Mouse (Mus musculus) thymus, postnatal 25 days (tissue): ENCODE data around the gene Gm17651.
A peak's percentile ranks its signal among the peaks of the same experiment; 100 is the strongest.

ENCODE experiments used
- DNase-seq: peaks from one replicate; pipeline ENCODE4 v3.0.0; 2022

Gene Gm17651

GRCm38 (mm10) chr3:97674644-97675110, at the start of gene Gm17651:
TSS of gene Gm17651 (minus strand) at chr3:97674694.
- DNase-seq: no peak

GRCm38 (mm10) chr3:97719116-97719515, 44.6 kb upstream of the Gm17651 start:
- no peak for DNase-seq

GRCm38 (mm10) chr3:97715922-97716321, 41.4 kb upstream of the Gm17651 start:
- no peak for DNase-seq

- no peak for DNase-seq
These were observed 36.4 kb upstream of the Gm17651 start for GRCm38 (mm10) chr3:97710881-97711280.

GRCm38 (mm10) chr3:97710134-97710533, 35.6 kb upstream of the Gm17651 start:
- DNase-seq: no peak

- no peak for DNase-seq
These were observed 32.1 kb upstream of the Gm17651 start for GRCm38 (mm10) chr3:97706561-97706960.

GRCm38 (mm10) chr3:97705508-97705907, 31.0 kb upstream of the Gm17651 start:
- DNase-seq: no peak

- no peak for DNase-seq
These were observed 28.1 kb upstream of the Gm17651 start for GRCm38 (mm10) chr3:97702448-97703080.

GRCm38 (mm10) chr3:97701198-97701597, 26.7 kb upstream of the Gm17651 start:
- DNase-seq: no peak

- DNase-seq: no peak
These were observed 24.6 kb upstream of the Gm17651 start for GRCm38 (mm10) chr3:97699061-97699460.

GRCm38 (mm10) chr3:97697291-97697690, 22.8 kb upstream of the Gm17651 start:
- no peak for DNase-seq

- DNase-seq: no peak
These were observed 22.4 kb upstream of the Gm17651 start for GRCm38 (mm10) chr3:97696866-97697265.

- DNase-seq: no peak
These were observed 19.3 kb upstream of the Gm17651 start for GRCm38 (mm10) chr3:97693806-97694205.

GRCm38 (mm10) chr3:97691443-97692017, 17.0 kb upstream of the Gm17651 start:
- no peak for DNase-seq

- DNase-seq: no peak
These were observed 16.1 kb upstream of the Gm17651 start for GRCm38 (mm10) chr3:97690590-97690989.

- DNase-seq: no peak
These were observed 14.8 kb upstream of the Gm17651 start for GRCm38 (mm10) chr3:97689289-97689688.

GRCm38 (mm10) chr3:97686372-97687117, 12.1 kb upstream of the Gm17651 start:
- DNase-seq: no peak

GRCm38 (mm10) chr3:97683560-97684195, 9.2 kb upstream of the Gm17651 start:
- DNase-seq: no peak

GRCm38 (mm10) chr3:97682576-97682975, 8.1 kb upstream of the Gm17651 start:
- DNase-seq: no peak

- DNase-seq: no peak
These were observed 7.6 kb upstream of the Gm17651 start for GRCm38 (mm10) chr3:97682159-97682502.

GRCm38 (mm10) chr3:97681321-97682158, 7.0 kb upstream of the Gm17651 start:
- peak; percentile 67 for DNase-seq

- DNase-seq: peak; percentile 89
These were observed 6.3 kb upstream of the Gm17651 start for GRCm38 (mm10) chr3:97680631-97681320.
